Mouse (Mus musculus): Measurements from ENCODE around the gene Efcab12.

DNA sequence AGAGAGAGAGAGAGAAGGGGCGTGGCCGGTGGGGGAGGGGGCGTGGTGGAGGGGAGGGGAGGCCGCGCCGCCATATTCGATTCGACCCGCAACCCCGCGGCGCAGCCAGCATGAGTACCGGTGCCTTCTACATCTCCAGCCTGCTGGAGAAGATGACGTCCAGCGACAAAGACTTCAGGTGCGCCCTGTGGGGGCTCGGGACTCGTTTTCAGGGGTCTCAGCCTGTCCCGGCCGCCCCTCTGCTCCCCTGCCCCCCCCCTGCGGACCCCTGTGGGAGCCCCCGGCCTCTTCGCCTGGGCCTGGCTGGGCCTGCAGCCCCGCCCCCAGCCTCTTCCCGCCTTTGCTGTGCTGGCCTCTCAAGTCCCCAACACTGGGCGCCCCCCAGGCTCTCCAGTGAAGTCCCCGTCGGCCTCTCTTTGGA lies 63.7 kb downstream of the Efcab12 start, which contains the start of gene Cand2:
- TF ChIP-seq CTCF (conservative IDR thresholded peaks at IDR 0.05; ENCODE audit: low read length) (no peak), POU5F1 (IDR thresholded peaks at IDR 0.05; ENCODE audit: borderline replicate concordance, low read length) (no peak), NANOG (IDR thresholded peaks at IDR 0.05; ENCODE audit: borderline replicate concordance, low read length) (no peak)

Data from E14TG2a.4 (cell line).